Mouse (Mus musculus) left cerebral cortex, adult 2 months (tissue): ENCODE measurements around the gene Ap1m1. TPM values are rescaled to one million over a fixed set of nuclear protein-coding genes. Genes with fewer than 3 reads are reported as not detected.

Source experiments
- DNase-seq, 2 experiments: peaks; one replicate each; pipeline ENCODE4 v3.0.0; 2021 to 2022; ENCODE audit warnings: low spot score in 2 of 2, mixed read lengths in 1 of 2; ENCODE audit errors: extremely low spot score in 1 of 2
- H3K27ac ChIP-seq: fragments of 200-600 bp; 2 replicates; pipeline ENCODE4 v1.8.1; 2022
- H3K4me3 ChIP-seq: fragments of 200-600 bp; 2 replicates; pipeline ENCODE4 v1.8.1; 2022
- CTCF ChIP-seq: fragments of 200-600 bp; IDR thresholded peaks from 2 replicates; pipeline ENCODE4 v1.8.1; 2022; ENCODE audit warnings: antibody characterized with exemption, mild to moderate bottlenecking, moderate library complexity
- intact Hi-C: fragments of 180-260 bp; cut with DNase I; formaldehyde crosslinking; loops from one replicate; pipeline ENCODE4 v1.15.1; 2025
- total RNA-seq, 2 experiments: library from RNA; stranded (reverse); gene quantifications; 2 replicates each; pipeline ENCODE4 v1.2.3; 2021

Gene Ap1m1
- total RNA-seq, 2 experiments from 2014 or later, result 83.1 to 84.7 TPM

GRCm38 (mm10) chr8:72273111-72273770 is 33.4 kb downstream of the Ap1m1 start:
- no peak overlapping the region for H3K4me3 ChIP-seq
- DNase-seq, result no peak
- intact Hi-C loops, result no loop called here
- no peak overlapping the region for H3K27ac ChIP-seq
- no peak for TF ChIP-seq CTCF

GRCm38 (mm10) chr8:72273807-72274206 is 34.0 kb downstream of the Ap1m1 start:
- TF ChIP-seq CTCF, result no peak
- DNase-seq, result no peak
- H3K4me3 ChIP-seq, result no peak overlapping the region
- H3K27ac ChIP-seq, result no peak overlapping the region
- intact Hi-C loops, result no loop called here

GRCm38 (mm10) chr8:72277244-72277643 is 37.4 kb downstream of the Ap1m1 start:
- intact Hi-C loops, result no loop called here

DNA sequence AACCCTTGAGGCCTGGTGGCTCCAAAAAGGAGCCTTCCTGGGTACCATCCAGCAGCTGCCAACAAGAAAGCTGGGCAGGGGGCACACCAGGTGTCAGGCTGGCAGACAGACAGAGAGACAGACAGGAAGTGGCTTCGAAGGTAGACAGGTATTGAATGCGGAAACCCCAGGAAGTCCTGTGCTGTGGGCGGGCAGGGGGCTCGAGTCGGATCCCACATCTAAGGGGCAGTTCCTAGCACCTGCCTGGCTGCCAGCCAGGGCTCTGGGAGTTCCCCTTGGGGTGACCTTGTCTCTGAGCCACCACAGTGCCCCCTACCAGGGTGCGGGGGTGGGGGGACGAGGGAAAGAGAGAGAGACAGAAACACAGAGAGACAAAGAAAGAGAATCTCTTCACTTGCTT is 39.3 kb downstream of the Ap1m1 start:
- intact Hi-C loops, result no loop called here
- Histone ChIP-seq H3K27ac (no peak overlapping the region), H3K4me3 (no peak overlapping the region)
- DNase-seq, result no peak
- no peak for TF ChIP-seq CTCF

More at GRCm38 (mm10) chr8:72277244-72277643, 37.4 kb downstream of the Ap1m1 start:
- no peak overlapping the region for H3K27ac ChIP-seq
- H3K4me3 ChIP-seq, result no peak overlapping the region
- no peak for TF ChIP-seq CTCF
- DNase-seq, result no peak

DNA sequence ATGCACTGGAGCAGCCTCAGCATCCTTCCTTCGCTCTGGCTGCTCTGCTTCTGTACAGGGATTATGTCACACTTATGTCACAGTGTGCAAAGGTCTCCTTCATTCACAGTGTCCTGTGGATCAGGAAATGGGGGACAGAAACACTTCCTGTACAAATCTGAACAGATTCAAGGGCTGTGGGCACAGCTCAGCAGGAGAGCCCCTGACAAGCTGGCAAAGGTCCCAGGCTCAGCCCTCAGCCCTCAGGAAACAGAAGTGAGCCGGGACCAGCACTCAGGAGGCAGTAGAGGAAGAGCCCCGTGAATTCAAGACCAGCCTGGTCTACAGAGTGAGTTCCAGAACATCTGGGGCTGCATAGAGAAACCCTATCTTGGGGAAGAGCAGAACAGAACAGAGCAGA is 41.8 kb downstream of the Ap1m1 start:
- no peak for TF ChIP-seq CTCF
- Histone ChIP-seq H3K4me3 (no peak overlapping the region), H3K27ac (no peak overlapping the region)
- intact Hi-C loops, result no loop called here
- no peak for DNase-seq

DNA sequence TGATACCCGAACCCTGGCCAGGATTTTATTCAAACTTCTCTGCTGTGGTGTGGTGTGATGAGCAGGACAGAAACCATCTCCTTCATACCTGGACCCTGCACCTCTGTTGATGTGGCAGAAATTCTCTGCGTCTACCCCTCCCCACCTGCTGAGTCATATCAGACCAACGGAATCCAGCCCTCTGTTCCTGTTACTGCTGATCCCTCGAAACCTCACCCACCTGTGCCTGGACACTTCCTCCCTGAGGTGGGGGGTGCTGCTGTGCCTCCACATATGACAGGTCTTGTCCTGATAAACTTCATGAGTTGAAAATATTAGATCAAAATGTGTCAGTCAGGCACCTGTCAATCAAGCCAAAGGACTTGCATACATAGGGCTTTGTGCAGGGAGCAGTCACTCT is 45.5 kb downstream of the Ap1m1 start:
- H3K27ac ChIP-seq, result no peak overlapping the region
- TF ChIP-seq CTCF, result no peak
- no peak for DNase-seq
- H3K4me3 ChIP-seq, result no peak overlapping the region
- intact Hi-C loops, result no loop called here

GRCm38 (mm10) chr8:72289051-72289450 is 49.2 kb downstream of the Ap1m1 start:
- no peak for DNase-seq
- no peak overlapping the region for H3K4me3 ChIP-seq
- H3K27ac ChIP-seq, result no peak overlapping the region
- TF ChIP-seq CTCF, result no peak
- intact Hi-C loops, result no loop called here

GRCm38 (mm10) chr8:72291104-72291503 is 51.3 kb downstream of the Ap1m1 start:
- DNase-seq, result no peak
- H3K4me3 ChIP-seq, result no peak overlapping the region
- TF ChIP-seq CTCF, result no peak
- no peak overlapping the region for H3K27ac ChIP-seq
- intact Hi-C loops, result no loop called here

DNA sequence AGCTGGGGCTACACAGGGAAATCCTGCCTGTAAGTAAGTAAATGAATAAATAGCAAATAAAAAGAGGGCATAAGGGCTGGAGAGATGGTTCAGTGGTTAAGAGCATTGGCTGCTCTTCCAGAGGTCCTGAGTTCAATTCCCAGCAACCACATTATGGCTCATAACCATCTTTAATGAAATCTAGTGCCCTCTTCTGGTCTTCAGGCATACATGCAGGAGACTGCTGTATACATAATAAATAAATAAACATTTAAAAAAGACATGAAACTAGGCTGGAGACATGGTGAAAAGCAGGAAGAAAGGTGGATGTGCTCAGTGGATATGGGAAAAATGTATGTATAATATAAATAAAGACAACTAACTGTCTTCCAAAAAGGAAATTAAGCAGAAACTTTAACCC is 53.5 kb downstream of the Ap1m1 start:
- Histone ChIP-seq H3K4me3 (no peak overlapping the region), H3K27ac (no peak overlapping the region)
- intact Hi-C loops, result no loop called here
- peak; percentile 21 for TF ChIP-seq CTCF
- no peak for DNase-seq

DNA sequence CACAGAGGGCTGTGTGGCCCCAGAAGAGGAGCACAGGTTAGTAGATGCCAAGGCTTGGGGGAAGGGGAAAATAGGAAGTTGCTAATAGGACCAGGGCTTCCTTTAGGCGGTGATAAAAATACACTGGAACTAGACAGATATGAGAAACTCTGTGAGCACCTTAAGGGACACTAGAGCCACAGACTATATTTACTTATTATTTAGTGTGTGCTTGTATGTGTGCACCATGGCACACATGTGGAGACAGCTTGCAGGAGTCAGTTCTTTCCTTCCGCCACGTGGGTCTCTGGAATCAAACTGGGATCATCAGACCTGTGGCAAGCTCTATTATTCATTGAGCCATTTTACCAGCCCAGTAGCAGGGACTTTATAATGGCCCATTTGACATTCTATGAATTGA is 55.3 kb downstream of the Ap1m1 start:
- intact Hi-C loops, result no loop called here
- no peak for TF ChIP-seq CTCF
- DNase-seq, result no peak
- Histone ChIP-seq H3K27ac (peak overlapping the region; percentile 71), H3K4me3 (no peak overlapping the region)

DNA sequence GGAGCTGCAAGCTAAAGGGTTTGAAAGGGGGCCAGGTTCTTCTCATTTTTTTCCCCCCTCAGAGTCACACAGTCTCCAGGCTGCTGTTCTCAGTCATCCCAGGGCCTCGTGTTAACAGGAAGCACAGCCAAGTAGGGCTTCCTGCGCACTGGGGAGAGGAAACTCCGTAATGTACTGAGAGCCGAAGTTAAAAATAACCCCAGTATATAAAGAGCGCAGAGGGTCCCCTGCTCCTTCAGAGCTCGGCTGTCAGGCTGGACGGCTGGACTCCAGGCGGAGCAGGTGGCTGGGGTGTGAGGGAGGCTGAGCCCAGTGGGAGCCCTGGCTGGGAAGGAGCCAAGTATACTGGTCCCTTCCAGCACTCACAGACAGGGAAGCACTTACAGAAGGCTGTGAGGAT is 55.9 kb downstream of the Ap1m1 start:
- Histone ChIP-seq H3K4me3 (no peak overlapping the region), H3K27ac (peak overlapping the region; percentile 71)
- DNase-seq, result peak; percentile 32
- intact Hi-C loops, result no loop called here
- TF ChIP-seq CTCF, result no peak

GRCm38 (mm10) chr8:72296561-72296960 is 56.7 kb downstream of the Ap1m1 start:
- no peak overlapping the region for H3K4me3 ChIP-seq
- H3K27ac ChIP-seq, result no peak overlapping the region
- intact Hi-C loops, result no loop called here
- DNase-seq, result no peak
- TF ChIP-seq CTCF, result no peak

DNA sequence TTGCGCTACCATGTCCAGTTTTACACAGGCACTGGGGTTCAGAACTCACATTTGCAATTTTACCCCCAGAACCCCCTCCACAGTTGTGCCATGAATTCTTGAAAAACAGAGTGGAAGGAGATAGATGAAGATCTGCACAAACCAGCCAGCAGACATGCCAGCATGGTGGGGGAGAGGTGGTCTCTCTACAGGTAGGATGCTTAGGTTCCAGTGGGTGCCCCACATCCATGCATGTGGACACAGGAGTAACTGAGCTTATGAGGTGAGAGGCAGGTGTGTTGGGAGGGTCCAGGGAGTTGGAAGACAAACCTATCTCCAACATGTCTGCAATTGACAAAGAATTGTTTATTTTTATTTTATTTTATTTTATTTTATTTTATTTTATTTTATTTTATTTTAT is 59.1 kb downstream of the Ap1m1 start:
- no peak overlapping the region for H3K4me3 ChIP-seq
- no peak for DNase-seq
- intact Hi-C loops, result no loop called here
- no peak overlapping the region for H3K27ac ChIP-seq
- TF ChIP-seq CTCF, result no peak
